Mouse (Mus musculus): ENCODE measurements at regions not wholly inside any gene's neighbourhood (a gene's known extent, or its start where the extent isn't known, plus 50 kb on each side); places are given as distances from the start of the nearest gene placed in this dataset.

- DNase-seq, result no peak
Observed at GRCm38 (mm10) chr8:12151679-12152078, 126.9 kb upstream of the A230072I06Rik start.

DNA sequence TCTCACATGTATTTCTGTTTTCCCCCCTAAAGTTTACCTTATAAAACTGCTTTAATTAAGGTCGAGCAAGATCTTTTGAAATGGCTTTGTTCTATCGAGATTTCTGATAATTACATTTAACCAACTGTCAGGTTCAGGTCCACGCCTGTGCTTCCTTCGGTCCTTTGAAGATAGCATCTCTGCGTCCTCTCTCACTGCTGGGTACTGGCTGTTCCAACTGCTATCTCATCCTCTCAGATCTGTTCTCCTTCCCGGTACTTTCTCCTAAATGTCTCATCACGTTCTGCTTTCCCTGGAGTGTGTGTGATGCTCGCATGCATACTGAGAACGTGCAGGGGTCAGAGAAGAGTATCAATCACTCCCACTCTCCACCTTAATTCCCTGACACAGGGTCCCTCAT, 125.8 kb upstream of the A230072I06Rik start:
- DNase-seq, result no peak

GRCm38 (mm10) chr8:12156893-12157292, 121.7 kb upstream of the A230072I06Rik start:
- DNase-seq, result no peak

DNA sequence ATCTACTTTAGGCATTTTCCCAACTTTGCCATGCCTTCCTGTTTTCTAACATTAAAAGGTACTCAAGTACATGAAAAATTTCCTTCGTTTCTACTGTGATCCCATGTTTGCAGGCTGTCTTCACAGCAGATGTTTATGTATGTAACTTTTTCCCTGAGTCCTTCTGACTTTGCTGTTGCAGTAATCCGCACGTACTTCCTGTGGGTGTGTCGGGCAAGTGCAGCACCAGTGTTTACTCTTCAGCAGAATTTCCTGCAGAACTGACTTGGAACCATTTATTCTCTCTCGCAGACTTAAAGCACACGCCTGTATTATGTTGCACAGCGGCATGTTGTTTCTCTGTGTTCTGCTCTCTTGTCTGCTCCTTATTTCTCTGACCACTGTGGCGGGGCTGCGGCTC, 120.4 kb upstream of the A230072I06Rik start:
- DNase-seq, result no peak

DNA sequence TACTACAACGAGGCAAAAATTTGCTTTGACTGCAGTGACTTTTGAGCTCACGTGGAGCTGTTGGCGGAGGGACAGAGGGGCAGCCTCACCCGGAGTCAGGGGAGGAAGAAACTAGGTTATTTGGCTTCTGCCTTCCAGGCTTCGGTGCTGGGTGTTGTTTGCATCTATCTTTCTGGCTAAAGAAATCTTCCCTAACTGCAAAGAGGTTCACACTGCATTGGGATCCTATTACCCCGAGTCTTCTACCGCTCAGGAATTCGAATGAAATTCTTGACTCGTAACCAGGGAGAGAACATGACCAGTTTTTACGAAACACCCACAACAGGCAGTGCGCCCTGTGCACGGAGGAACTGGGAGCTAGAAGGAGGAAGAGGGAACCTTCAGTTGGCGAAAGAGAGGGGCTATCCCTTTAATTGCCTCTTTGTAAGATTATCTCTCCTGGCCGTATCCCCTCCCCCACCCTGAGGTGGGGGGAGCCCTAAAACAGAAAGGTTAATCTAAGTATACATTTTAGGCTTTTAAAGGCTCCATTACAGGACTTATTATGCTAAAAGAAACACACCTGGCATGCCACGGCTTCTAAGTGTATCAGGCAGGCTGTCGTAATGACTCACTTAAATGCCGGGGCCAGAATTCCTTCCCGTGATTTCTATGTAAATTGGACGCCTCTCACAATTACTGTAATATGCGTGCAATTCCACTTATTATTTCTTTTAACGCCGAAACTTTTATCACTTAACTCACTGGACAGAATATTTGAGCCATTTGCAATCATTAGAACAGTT, 115.5 kb upstream of the A230072I06Rik start:
- DNase-seq, result peak; percentile 13 to 33

DNA sequence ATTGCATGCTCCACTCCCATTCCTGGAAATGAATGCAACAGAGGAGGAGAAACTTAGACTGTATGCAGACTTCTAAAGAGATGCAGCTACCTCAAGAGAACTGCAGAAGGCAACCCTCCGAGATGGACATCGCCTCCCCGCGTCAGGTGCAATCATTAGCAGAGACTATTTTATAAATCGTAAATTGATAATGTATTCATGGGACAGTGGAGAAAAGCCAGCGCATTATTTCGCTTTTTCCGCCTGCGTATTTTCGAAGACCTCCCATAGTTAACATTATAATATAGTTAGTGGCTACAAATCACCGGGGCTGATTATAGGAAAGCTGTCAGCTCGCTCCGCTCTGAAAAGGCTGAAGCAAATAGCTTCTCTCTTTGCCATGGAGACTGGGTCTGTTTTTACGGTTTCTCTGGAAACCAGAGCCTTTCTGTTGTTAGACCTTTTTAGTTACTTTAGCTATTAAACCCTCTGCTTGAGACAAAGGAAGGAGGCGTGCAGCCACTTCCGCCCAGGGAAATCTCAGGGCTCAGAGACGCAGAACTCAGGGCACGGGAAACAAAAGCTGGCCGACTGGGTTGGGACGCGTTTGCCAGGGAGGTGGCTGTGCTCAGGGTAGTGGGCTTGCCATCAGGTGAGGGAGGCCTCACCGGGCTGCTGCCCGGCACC, 113.0 kb upstream of the A230072I06Rik start:
- no peak for DNase-seq

- DNase-seq, result no peak
Observed at GRCm38 (mm10) chr8:12171788-12172187, 106.8 kb upstream of the A230072I06Rik start.

- peak in 1 of 2 experiments; percentile 7 for DNase-seq
Observed at GRCm38 (mm10) chr8:12175496-12175895, 103.1 kb upstream of the A230072I06Rik start.

GRCm38 (mm10) chr8:12184666-12185065, 94.0 kb upstream of the A230072I06Rik start:
- DNase-seq, result no peak

- DNase-seq, result no peak
Observed at GRCm38 (mm10) chr8:12187366-12187765, 91.3 kb upstream of the A230072I06Rik start.

- no peak for DNase-seq
Observed at GRCm38 (mm10) chr8:12188451-12188850, 90.2 kb upstream of the A230072I06Rik start.

DNA sequence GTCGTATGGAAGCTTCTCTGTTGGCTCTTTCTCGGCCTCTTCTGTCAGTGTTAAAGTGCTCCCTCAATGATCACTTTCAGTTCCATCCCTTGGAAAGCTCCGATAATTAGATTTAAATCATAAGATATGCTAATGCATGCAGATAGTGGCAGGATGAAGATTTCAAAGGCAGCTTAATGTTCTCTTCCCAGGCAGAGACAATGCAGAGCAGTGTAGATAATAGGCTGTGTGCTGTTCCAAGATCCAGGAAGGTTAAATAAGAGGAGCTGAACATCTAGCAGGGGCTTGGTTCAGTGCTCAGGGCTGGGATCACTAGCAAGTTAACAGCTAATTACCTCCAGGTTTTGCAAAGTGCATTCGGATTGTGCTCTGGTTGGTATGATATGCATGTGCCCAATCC, 89.7 kb upstream of the A230072I06Rik start:
- no peak for DNase-seq

- no peak for DNase-seq
Observed at GRCm38 (mm10) chr8:12192006-12192405, 86.6 kb upstream of the A230072I06Rik start.

DNA sequence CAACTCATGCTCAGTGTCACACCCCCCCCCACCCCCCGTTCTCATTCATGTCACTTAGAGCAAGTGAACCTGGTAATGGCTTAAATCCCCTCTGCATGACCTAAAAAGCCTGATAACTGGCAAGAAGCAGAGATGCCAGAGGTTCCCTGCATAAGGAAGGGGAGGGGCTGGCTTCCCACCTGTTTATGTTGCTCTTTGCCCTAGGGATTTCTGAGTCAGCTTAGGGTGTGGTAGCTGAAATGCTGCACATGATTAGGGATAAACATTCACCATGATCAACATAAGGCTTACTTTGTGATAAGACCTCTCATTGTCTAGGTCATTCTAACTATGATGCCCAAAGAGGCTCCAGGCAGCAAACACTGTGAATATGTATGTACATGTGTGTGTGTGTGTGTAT, 72.7 kb upstream of the A230072I06Rik start:
- no peak for DNase-seq

DNA sequence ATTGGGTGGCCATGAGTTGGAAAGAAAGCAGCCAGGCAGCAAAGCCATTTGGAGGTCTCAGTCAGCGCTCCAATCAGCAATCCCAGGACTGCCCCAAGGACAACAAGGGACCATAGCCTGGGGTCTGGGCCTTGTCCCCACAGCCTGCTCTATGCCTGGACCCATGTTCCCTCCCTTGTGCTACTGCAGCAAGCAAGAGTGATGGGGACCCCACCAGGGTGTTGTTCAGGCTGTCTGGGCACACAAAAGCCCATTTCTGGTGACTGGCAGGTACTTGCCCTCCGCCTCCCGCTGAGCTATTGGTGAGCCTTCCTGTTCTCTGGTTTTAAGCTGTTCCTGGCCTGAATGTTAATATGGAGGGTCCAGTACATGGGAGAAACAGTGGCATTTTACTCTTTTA, 71.2 kb upstream of the A230072I06Rik start:
- DNase-seq, result no peak

GRCm38 (mm10) chr8:12213774-12214173, 64.8 kb upstream of the A230072I06Rik start:
- no peak for DNase-seq

DNA sequence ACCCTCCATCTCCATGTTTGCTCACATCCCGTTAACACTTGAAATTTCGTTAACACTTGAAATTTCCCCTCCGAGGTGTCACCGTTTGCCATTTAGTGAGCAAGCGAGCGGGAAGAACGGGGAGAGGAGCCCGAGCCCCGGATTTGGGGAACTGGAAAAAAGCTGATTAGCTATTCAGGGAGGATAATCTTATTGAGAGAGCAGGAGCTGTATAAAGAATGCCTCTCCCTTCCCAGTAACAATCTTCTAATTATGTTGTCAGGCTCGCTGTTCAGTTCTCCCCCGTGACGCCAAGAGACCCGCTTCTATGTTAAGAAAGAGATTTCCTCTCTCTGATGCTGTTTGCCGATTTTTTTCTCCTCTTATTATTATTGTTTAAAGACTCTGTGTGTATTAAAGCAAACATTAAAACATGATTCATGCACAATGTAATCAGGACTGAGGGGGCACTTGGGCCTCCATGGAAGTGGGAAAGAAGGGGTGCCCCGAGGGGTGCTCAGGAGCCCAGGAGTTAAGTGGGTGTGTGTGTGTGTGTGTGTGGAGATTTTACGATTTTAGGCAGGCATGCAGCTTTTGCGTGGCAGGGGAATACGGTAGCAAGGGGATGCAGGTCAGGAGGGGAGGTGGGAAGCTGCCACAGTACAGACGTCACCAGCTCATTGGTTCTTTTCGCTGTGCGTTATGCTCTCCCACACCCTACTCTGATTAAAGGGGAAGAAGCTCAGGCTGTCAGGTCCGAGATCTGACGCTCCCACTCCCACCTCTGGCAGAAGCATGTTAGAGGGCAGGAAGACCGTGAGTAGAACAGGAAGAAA, 64.2 kb upstream of the A230072I06Rik start:
- DNase-seq, result no peak

DNA sequence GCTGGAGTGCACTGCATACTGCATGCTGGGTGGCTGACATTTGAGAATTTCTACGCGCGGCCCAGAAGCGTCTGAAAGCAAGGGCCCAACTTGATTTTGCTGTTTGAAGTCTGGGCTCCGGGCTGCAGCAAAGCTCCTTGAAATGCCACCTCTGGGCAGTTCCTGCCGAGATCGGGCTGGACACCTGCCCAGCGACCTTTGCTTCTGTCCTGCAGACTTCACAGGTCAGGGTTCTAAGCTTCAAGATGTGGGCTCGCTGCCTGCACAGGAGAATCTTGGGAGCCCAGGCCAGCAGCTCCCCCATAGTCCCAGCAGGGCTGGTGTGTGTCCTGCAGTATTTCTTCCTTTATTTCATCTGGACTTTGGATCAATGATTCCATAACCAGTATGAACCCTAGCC, 57.1 kb upstream of the A230072I06Rik start:
- DNase-seq, result no peak

DNA sequence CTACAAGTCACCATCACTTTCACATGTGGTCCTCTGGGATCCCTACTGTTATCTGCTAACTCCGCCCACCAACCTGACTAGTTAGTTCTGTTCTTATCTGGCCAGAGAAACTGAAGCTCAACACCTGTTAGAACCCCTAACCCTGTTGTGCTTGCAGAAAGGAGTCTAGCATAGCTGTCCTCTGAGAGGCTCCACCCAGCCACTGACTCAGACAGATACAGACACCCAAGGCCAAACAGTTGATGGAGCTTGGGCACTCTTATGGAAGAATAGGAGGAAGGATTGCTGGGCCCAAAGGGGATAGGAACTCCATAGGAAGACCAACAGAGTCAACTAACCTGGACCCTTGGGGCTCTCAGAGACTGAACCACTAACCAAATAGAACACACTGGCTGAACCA, 55.2 kb upstream of the A230072I06Rik start:
- no peak for DNase-seq
